Comparison of ENCODE assay signal across 20 mouse cellular contexts in the genomic region with DNA sequence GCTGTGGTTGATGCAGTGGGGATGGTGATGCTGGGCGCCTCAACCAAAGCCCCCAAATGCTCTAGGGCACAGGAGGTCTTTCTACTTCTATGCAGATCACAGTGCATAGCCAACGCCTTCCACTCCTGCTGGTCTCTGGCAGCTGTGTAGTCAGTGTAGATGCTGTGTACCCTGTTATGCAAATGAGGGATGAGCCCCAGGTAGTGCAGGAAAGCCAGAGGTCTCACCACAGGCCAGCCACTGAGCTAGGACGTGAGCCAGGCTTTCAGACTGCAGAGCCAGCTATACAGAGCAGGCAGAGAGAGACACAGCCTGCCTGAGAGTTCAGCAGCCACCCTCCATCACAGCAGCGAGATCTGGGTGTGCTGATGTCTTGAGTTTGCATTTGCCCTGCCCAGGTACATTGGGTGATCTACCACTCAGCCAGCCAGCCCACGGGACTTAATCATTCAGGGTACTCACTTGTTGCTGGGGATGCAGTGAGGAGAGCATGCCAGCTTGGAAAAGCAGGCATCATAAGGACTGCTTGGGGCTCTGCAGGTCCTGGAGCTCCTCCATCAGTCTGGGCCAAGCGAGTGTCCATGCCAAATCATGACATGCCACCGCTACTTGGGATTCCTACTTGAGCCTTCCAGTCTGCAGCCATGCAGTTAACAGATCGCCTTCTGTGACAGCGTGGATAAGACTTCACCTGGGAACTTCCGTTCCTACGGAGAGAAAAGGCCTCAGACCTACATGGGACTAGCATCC.
A peak's percentile ranks its signal among the peaks of the same experiment; 100 is the strongest.
DNase-seq lines count a peak whose midpoint lies in the region; ATAC-seq and TF ChIP-seq lines count a peak whose summit lies in the region.
"Had no signal": no experiment of that assay in that cellular context is flagged by ENCODE, and none has a peak within 500 bp of the region (broad histone marks: within the 10 kb centered on the region; RNA-seq: fewer than 3 reads in every experiment).

No protein-coding gene starts in this region.

- peak; percentile 33; the same call in 1 of the 2 replicates for ATAC-seq in hindbrain, embryonic 15.5 days (ENCODE audit: low FRiP score, low read depth)
- ATAC-seq in hindbrain, embryonic 11.5 days (ENCODE audit: low FRiP score): no peak
- ATAC-seq: forebrain, embryonic 13.5 days; intestine, embryonic 16.5 days had no signal

- no peak overlapping the region for H3K27ac ChIP-seq in hindbrain, embryonic 15.5 days (replicated peaks)
- no peak overlapping the region for H3K27ac ChIP-seq in hindbrain, embryonic 11.5 days (ENCODE audit: low read depth, low read length)
- no peak overlapping the region for H3K27ac ChIP-seq in CH12.LX (ENCODE audit: insufficient read depth, low read depth)
- H3K27ac ChIP-seq: forebrain, embryonic 13.5 days; heart, embryonic 13.5 days; limb, embryonic 15.5 days; neural tube, embryonic 13.5 days; stomach, embryonic 15.5 days had no signal

- no peak for TF ChIP-seq POLR2A in CH12.LX (IDR thresholded peaks at IDR 0.05; ENCODE audit: low read depth, low read length)

- no peak overlapping the region for H3K9ac ChIP-seq in hindbrain, embryonic 15.5 days
- no peak overlapping the region for H3K9ac ChIP-seq in hindbrain, embryonic 11.5 days (ENCODE audit: low read depth, low read length)
- no peak overlapping the region for H3K9ac ChIP-seq in CH12.LX (ENCODE audit: insufficient read depth, low read depth)
- H3K9ac ChIP-seq: forebrain, embryonic 13.5 days; heart, embryonic 13.5 days; limb, embryonic 15.5 days; neural tube, embryonic 13.5 days; stomach, embryonic 15.5 days had no signal

- peaks cover 66% of the 10 kb centered on the region for H3K36me3 ChIP-seq in hindbrain, embryonic 15.5 days
- H3K36me3 ChIP-seq in hindbrain, embryonic 11.5 days (ENCODE audit: control insufficient read depth, insufficient read depth, low read length): peaks cover 5% of the 10 kb centered on the region
- H3K36me3 ChIP-seq in CH12.LX (replicated peaks in 1 of 2; ENCODE audit: control insufficient read depth in 1 of 2, insufficient read depth in 1 of 2, low read length in 1 of 2): peaks cover under 1 to 8% of the 10 kb centered on the region in 2 experiments

- dilution Hi-C loops in CH12.LX (cut with MboI; ENCODE audit: extremely low pct_ligation_motif_present, extremely low pct_unique_long_range_greater_than_20kb, low sequenced_read_pairs): no loop called here

- no peak for DNase-seq in hindbrain, embryonic 11.5 days (ENCODE audit: low spot score)
- DNase-seq in CH12.LX (ENCODE audit: extremely low read depth): peak; percentile 53
- DNase-seq in R1 (ENCODE audit: low read depth, low spot score): peak; percentile 73
- DNase-seq in cerebellum, adult 9-11 months: peak; percentile 70
- no peak for DNase-seq in lung, postnatal 25 days (ENCODE audit: low spot score)
- no peak for DNase-seq in layer of hippocampus, postnatal 25 days (ENCODE audit: extremely low spot score in 1 of 2, low spot score in 1 of 2)
- no peak for DNase-seq in adrenal gland, postnatal 14 days
- DNase-seq: adrenal gland, adult 2 months; heart, postnatal 36 days; kidney, postnatal 14 days; lung, postnatal 14 days; right cerebral cortex, postnatal 14 days; thymus, postnatal 14 days had no signal

- no peaks in the 10 kb centered on the region for H3K27me3 ChIP-seq in hindbrain, embryonic 15.5 days
- H3K27me3 ChIP-seq in hindbrain, embryonic 11.5 days (ENCODE audit: control insufficient read depth, insufficient read depth, low read length): no peaks in the 10 kb centered on the region
- H3K27me3 ChIP-seq in CH12.LX (replicated peaks): no peaks in the 10 kb centered on the region
- H3K27me3 ChIP-seq: forebrain, embryonic 13.5 days; heart, embryonic 13.5 days; limb, embryonic 15.5 days; neural tube, embryonic 13.5 days; stomach, embryonic 15.5 days had no signal

- no peak overlapping the region for H3K4me3 ChIP-seq in hindbrain, embryonic 15.5 days
- H3K4me3 ChIP-seq in hindbrain, embryonic 11.5 days (ENCODE audit: low read depth, low read length): no peak overlapping the region
- no peak overlapping the region for H3K4me3 ChIP-seq in CH12.LX (replicated peaks in 1 of 3; ENCODE audit: low read depth in 2 of 3, low read length in 2 of 3, poor library complexity in 1 of 3)
- H3K4me3 ChIP-seq: forebrain, embryonic 13.5 days; heart, embryonic 13.5 days; limb, embryonic 15.5 days; neural tube, embryonic 13.5 days; stomach, embryonic 15.5 days had no signal

- no peak for TF ChIP-seq EP300 in CH12.LX (IDR thresholded peaks at IDR 0.05; ENCODE audit: low read length)

- no peaks in the 10 kb centered on the region for H3K79me2 ChIP-seq in CH12.LX (replicated peaks; ENCODE audit: control insufficient read depth, extremely low read depth, insufficient read depth, poor library complexity, severe bottlenecking)

- 74% methylated on average over 11 of the region's 11 CpGs for WGBS in hindbrain, embryonic 15.5 days
- 82% methylated on average over 11 of the region's 11 CpGs for WGBS in hindbrain, embryonic 11.5 days

- TF ChIP-seq RAD21 in CH12.LX (IDR thresholded peaks at IDR 0.05; ENCODE audit: low read depth, low read length): no peak

- in situ Hi-C loops in CH12.LX (cut with MboI; ENCODE audit: low pct_ligation_motif_present, low pct_unique_long_range_greater_than_20kb, low sequenced_read_pairs): loop anchor here (5.0 kb wide), 1 partner anchor 32 kb away; no protein-coding TSS in a partner anchor

- H3K4me2 ChIP-seq in hindbrain, embryonic 15.5 days: no peak overlapping the region
- no peak overlapping the region for H3K4me2 ChIP-seq in hindbrain, embryonic 11.5 days (replicated peaks; ENCODE audit: low read depth, low read length)
- no peak overlapping the region for H3K4me2 ChIP-seq in CH12.LX (ENCODE audit: insufficient read depth, low read depth, poor library complexity, severe bottlenecking)
- H3K4me2 ChIP-seq: forebrain, embryonic 13.5 days; heart, embryonic 13.5 days; limb, embryonic 15.5 days; neural tube, embryonic 13.5 days; stomach, embryonic 15.5 days had no signal

- no peak for TF ChIP-seq CTCF in CH12.LX (conservative IDR thresholded peaks at IDR 0.05 in 1 of 2, IDR thresholded peaks at IDR 0.05 in 1 of 2; ENCODE audit: low read depth in 2 of 2, low read length in 2 of 2)

- no peaks in the 10 kb centered on the region for H3K9me3 ChIP-seq in hindbrain, embryonic 15.5 days
- no peaks in the 10 kb centered on the region for H3K9me3 ChIP-seq in hindbrain, embryonic 11.5 days (ENCODE audit: control insufficient read depth, low read length)
- no peaks in the 10 kb centered on the region for H3K9me3 ChIP-seq in CH12.LX (replicated peaks; ENCODE audit: low read length)
- H3K9me3 ChIP-seq: forebrain, embryonic 13.5 days; heart, embryonic 13.5 days; limb, embryonic 15.5 days; neural tube, embryonic 13.5 days; stomach, embryonic 15.5 days had no signal

- 0 out of 2 replicates have a peak, but pooled peaks cover 4% of the 10 kb centered on the region for H3K4me1 ChIP-seq in hindbrain, embryonic 15.5 days (replicated peaks)
- H3K4me1 ChIP-seq in hindbrain, embryonic 11.5 days (replicated peaks; ENCODE audit: control insufficient read depth, insufficient read depth, low read length): no peaks in the 10 kb centered on the region
- peaks cover 6 to 43% of the 10 kb centered on the region in 2 experiments for H3K4me1 ChIP-seq in CH12.LX (ENCODE audit: control insufficient read depth in 1 of 2, insufficient read depth in 2 of 2)
- H3K4me1 ChIP-seq: forebrain, embryonic 13.5 days; limb, embryonic 15.5 days; neural tube, embryonic 13.5 days; stomach, embryonic 15.5 days had no signal

TF ChIP-seq in CH12.LX, 34 proteins besides CTCF, POLR2A, EP300 and RAD21:
- TF ChIP-seq SIN3A (IDR thresholded peaks at IDR 0.05; ENCODE audit: low read length): no peak

Comparison
In these comparisons a context has a peak if more than half of its experiments do, and no peak if none do; other contexts are left out.
1. DNase-seq: peak in CH12.LX (single experiment), R1 (single experiment) and cerebellum, adult 9-11 months (single experiment); none in hindbrain, embryonic 11.5 days (single experiment), lung, postnatal 25 days (single experiment), layer of hippocampus, postnatal 25 days (0 of 2) and adrenal gland, postnatal 14 days (single experiment).